Mouse (Mus musculus) WW6 (cell line): Measurements from ENCODE around the gene Itgb3bp.

Experiments used
- DNase-seq: peaks from one replicate; pipeline ENCODE4 v3.0.0-alpha.2; 2013; ENCODE audit warnings: low read depth, low spot score

Itgb3bp gene

GRCm38 (mm10) chr4:99725914-99726451 lies 203.6 kb downstream of the Itgb3bp start:
- no peak for DNase-seq

GRCm38 (mm10) chr4:99724331-99724730 lies 205.3 kb downstream of the Itgb3bp start:
- no peak for DNase-seq

GRCm38 (mm10) chr4:99717905-99718304 lies 211.7 kb downstream of the Itgb3bp start:
- DNase-seq: no peak

- DNase-seq: peak; percentile 13
Measured at GRCm38 (mm10) chr4:99715783-99716416, 213.7 kb downstream of the Itgb3bp start.
